Comparison of ENCODE assay signal across 11 mouse cellular contexts in the genomic region with DNA sequence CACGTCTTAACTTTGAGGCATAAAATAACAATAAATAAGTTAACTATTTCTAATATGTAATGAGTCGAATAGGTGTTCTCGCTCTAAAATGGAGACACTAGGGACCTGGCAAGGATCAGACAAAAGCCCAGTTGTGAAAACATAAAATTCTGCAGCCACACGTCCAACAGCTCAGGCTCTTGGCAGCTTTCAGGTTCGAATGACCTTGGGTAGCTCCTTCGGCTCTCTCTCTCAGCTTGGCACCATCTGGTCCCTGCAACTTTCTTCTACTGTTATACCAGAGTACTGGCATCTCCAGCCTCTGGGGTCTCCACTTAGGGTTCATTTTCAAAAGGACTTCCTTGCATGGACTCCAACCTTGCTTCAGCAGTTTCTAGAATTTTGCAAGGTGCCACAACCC.
"Had no signal": no experiment of that assay in that cellular context is flagged by ENCODE, and none has a peak within 500 bp of the region (broad histone marks: within the 10 kb centered on the region; RNA-seq: fewer than 3 reads in every experiment).

No protein-coding gene starts in this region.

- DNase-seq: cerebellum, postnatal 36 days; embryo, embryonic 11 days; forebrain, postnatal 0 days; gastrocnemius, adult 2 months; gastrocnemius, postnatal 10 days; gastrocnemius, postnatal 14 days; gastrocnemius, postnatal 25 days; gastrocnemius, postnatal 36 days; heart, adult 11 months; heart, adult 18-20 months; heart, adult 2 months had no signal
